Mouse (Mus musculus): ENCODE data around the gene Prr15l. TPM values are rescaled to one million over a fixed set of nuclear protein-coding genes. Genes with fewer than 3 reads are reported as not detected.

Prr15l gene
- polyA plus RNA-seq, 1 experiment from 2014 or later, result 1.8 TPM

DNA sequence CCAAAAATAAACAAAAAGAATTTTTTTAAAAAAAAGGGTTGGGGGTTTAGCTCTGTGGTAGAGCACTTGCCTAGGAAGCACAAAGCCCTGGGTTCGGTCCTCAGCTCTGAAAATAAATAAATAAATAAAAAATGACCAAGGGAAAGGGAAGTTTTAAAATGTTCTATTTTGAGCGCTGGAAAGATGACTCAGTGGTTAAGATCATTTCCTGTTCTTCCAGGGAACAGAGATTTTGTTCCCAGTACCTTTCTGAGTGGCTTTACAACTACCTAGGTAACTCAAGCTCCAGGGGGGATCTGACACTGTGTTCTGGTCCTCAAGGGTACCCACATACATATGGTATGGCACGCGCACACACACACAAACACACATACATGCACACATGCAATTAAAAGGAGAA, 32.0 kb upstream of the Prr15l start:
- ATAC-seq (replicated peaks; ENCODE audit: low FRiP score), result no peak

DNA sequence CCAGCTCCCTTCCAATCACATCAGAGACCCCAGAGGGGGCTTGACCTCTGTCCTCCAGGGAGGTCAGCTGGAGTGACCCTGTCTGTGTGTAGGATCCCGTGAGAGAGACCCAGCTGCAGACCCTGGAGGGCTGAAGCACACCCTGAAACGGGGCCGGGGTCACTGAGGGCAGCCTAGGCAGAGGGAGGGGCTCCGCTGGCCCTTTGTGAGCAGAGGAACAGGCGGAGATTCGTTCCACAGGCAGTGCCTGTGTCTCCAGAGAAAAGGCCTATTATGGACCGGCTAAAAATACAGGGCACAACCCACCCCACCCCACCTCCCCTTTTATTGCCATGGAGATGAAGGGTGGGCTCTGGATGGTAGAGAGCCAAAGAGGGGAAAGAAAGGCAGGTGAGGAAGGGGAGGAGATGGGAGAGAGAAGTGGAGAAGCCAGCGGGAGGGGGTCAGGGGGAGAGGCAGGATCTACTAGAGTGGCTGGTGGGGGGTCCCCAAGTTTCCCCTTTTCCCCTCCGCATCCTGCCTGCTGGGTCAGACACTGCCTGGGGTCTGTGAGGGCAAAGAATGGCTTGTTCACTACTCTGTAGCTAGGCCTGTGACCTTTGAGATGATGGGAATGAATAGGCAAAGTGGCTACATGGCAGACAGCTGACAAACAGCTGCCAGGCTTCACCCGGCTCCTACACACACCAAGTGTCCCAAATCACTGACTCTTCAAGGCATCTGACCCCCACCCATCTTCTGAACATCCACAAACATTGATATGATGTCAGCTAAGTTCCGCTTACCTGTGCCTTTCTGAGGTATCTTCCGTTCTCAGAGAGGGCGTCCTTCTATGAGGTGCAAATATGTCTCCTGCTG, 28.2 kb upstream of the Prr15l start:
- no peaks in the 10 kb centered on the region for H3K36me3 ChIP-seq (ENCODE audit: control insufficient read depth, insufficient read depth, low read length)
- WGBS, result 61% methylated on average over 13 of the region's 13 CpGs
- ATAC-seq (replicated peaks; ENCODE audit: low FRiP score) (no peak), DNase-seq (ENCODE audit: low spot score) (no peak)
- H3K9me3 ChIP-seq (ENCODE audit: control insufficient read depth, low read length), result no peaks in the 10 kb centered on the region
- H3K9ac ChIP-seq (ENCODE audit: low read depth, low read length), result no peak overlapping the region
- H3K4me1 ChIP-seq (replicated peaks; ENCODE audit: control insufficient read depth, insufficient read depth, low read length), result peaks cover 13% of the 10 kb centered on the region
- H3K27me3 ChIP-seq (replicated peaks; ENCODE audit: control insufficient read depth, insufficient read depth, low read length), result no peaks in the 10 kb centered on the region
- H3K4me3 ChIP-seq (ENCODE audit: low read depth, low read length), result no peak overlapping the region
- H3K27ac ChIP-seq (ENCODE audit: low read depth, low read length), result no peak overlapping the region
- H3K4me2 ChIP-seq, result 0 out of 2 replicates have a peak overlapping the region, but pooled peaks have one; percentile 4

More for the DNA sequence above, 32.0 kb upstream of the Prr15l start:
- Histone ChIP-seq H3K4me2 (no peak overlapping the region), H3K9me3 (ENCODE audit: control insufficient read depth, low read length) (no peaks in the 10 kb centered on the region), H3K36me3 (ENCODE audit: control insufficient read depth, insufficient read depth, low read length) (no peaks in the 10 kb centered on the region), H3K9ac (ENCODE audit: low read depth, low read length) (no peak overlapping the region), H3K27ac (ENCODE audit: low read depth, low read length) (no peak overlapping the region), H3K4me1 (replicated peaks; ENCODE audit: control insufficient read depth, insufficient read depth, low read length) (peaks cover 11% of the 10 kb centered on the region), H3K27me3 (replicated peaks; ENCODE audit: control insufficient read depth, insufficient read depth, low read length) (no peaks in the 10 kb centered on the region; the same call in 1 of the 2 replicates), H3K4me3 (ENCODE audit: low read depth, low read length) (no peak overlapping the region)
- WGBS, result 70% methylated on average over 4 of the region's 4 CpGs
- DNase-seq (ENCODE audit: low spot score), result no peak

DNA sequence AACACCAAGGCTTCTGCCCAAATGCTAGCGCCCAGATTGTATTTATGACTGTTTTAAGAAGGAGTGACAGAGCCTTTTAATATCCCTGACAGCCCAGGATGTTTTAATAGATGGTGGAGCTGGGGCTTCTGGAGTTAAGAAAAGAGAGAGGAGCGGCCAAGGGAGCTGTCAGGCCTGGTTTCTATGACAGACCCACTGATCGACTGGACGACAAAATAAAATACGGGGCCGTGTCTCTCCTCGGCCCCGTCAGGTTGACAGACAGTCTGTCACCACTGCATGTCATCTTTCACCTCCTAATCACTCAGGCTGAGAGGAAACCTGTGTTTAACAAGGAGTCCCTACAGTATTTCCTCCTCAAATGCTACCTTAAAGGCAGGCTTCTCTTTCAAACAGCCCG, 26.6 kb upstream of the Prr15l start:
- no peaks in the 10 kb centered on the region for H3K9me3 ChIP-seq (ENCODE audit: control insufficient read depth, low read length)
- no peak overlapping the region for H3K27ac ChIP-seq (ENCODE audit: low read depth, low read length)
- DNase-seq (ENCODE audit: low spot score) (no peak), ATAC-seq (replicated peaks; ENCODE audit: low FRiP score) (no peak)
- no peak overlapping the region for H3K4me2 ChIP-seq
- H3K27me3 ChIP-seq (replicated peaks; ENCODE audit: control insufficient read depth, insufficient read depth, low read length), result no peaks in the 10 kb centered on the region
- 60% methylated on average over 9 of the region's 9 CpGs for WGBS
- H3K4me3 ChIP-seq (ENCODE audit: low read depth, low read length), result no peak overlapping the region
- peaks cover 18% of the 10 kb centered on the region for H3K4me1 ChIP-seq (replicated peaks; ENCODE audit: control insufficient read depth, insufficient read depth, low read length)
- no peak overlapping the region for H3K9ac ChIP-seq (ENCODE audit: low read depth, low read length)
- no peaks in the 10 kb centered on the region for H3K36me3 ChIP-seq (ENCODE audit: control insufficient read depth, insufficient read depth, low read length)

GRCm38 (mm10) chr11:96902639-96903635, 25.0 kb upstream of the Prr15l start:
- WGBS, result 40% methylated on average over 16 of the region's 16 CpGs

GRCm38 (mm10) chr11:96906431-96907161, 21.3 kb upstream of the Prr15l start:
- Histone ChIP-seq H3K4me1 (replicated peaks; ENCODE audit: control insufficient read depth, insufficient read depth, low read length) (peaks cover 37% of the 10 kb centered on the region), H3K4me3 (ENCODE audit: low read depth, low read length) (no peak overlapping the region), H3K9ac (ENCODE audit: low read depth, low read length) (no peak overlapping the region), H3K27ac (ENCODE audit: low read depth, low read length) (peak overlapping the region; percentile 17; the same call in 1 of the 2 replicates), H3K36me3 (ENCODE audit: control insufficient read depth, insufficient read depth, low read length) (peaks cover 8% of the 10 kb centered on the region; the same call in 1 of the 2 replicates), H3K4me2 (peak overlapping the region; percentile 20; the same call in 1 of the 2 replicates), H3K9me3 (ENCODE audit: control insufficient read depth, low read length) (no peaks in the 10 kb centered on the region), H3K27me3 (replicated peaks; ENCODE audit: control insufficient read depth, insufficient read depth, low read length) (no peaks in the 10 kb centered on the region)
- DNase-seq (ENCODE audit: low spot score) (no peak), ATAC-seq (replicated peaks; ENCODE audit: low FRiP score) (no peak; the same call in none of the 2 replicates)
- 24% methylated on average over 15 of the region's 15 CpGs for WGBS

More at GRCm38 (mm10) chr11:96902639-96903635, 25.0 kb upstream of the Prr15l start:
- H3K27ac ChIP-seq (ENCODE audit: low read depth, low read length), result peak overlapping the region; percentile 55; the same call in 1 of the 2 replicates
- no peak overlapping the region for H3K4me2 ChIP-seq
- no peak for DNase-seq (ENCODE audit: low spot score)
- no peaks in the 10 kb centered on the region for H3K9me3 ChIP-seq (ENCODE audit: control insufficient read depth, low read length)
- no peak overlapping the region for H3K9ac ChIP-seq (ENCODE audit: low read depth, low read length)
- no peak for ATAC-seq (replicated peaks; ENCODE audit: low FRiP score)
- no peak overlapping the region for H3K4me3 ChIP-seq (ENCODE audit: low read depth, low read length)
- H3K36me3 ChIP-seq (ENCODE audit: control insufficient read depth, insufficient read depth, low read length), result peaks cover under 1% of the 10 kb centered on the region; the same call in 1 of the 2 replicates
- peaks cover 34% of the 10 kb centered on the region for H3K4me1 ChIP-seq (replicated peaks; ENCODE audit: control insufficient read depth, insufficient read depth, low read length)
- no peaks in the 10 kb centered on the region for H3K27me3 ChIP-seq (replicated peaks; ENCODE audit: control insufficient read depth, insufficient read depth, low read length)

- Histone ChIP-seq H3K36me3 (ENCODE audit: control insufficient read depth, insufficient read depth, low read length) (peaks cover 8% of the 10 kb centered on the region; the same call in 1 of the 2 replicates), H3K27me3 (replicated peaks; ENCODE audit: control insufficient read depth, insufficient read depth, low read length) (no peaks in the 10 kb centered on the region), H3K4me3 (ENCODE audit: low read depth, low read length) (no peak overlapping the region), H3K4me2 (no peak overlapping the region), H3K27ac (ENCODE audit: low read depth, low read length) (no peak overlapping the region; the same call in 1 of the 2 replicates), H3K9ac (ENCODE audit: low read depth, low read length) (no peak overlapping the region), H3K9me3 (ENCODE audit: control insufficient read depth, low read length) (no peaks in the 10 kb centered on the region), H3K4me1 (replicated peaks; ENCODE audit: control insufficient read depth, insufficient read depth, low read length) (peaks cover 30% of the 10 kb centered on the region)
- DNase-seq (ENCODE audit: low spot score), result no peak
- ATAC-seq (replicated peaks; ENCODE audit: low FRiP score), result no peak
- 91% methylated on average over 12 of the region's 12 CpGs for WGBS
Measured at GRCm38 (mm10) chr11:96908594-96908993, 19.3 kb upstream of the Prr15l start.

DNA sequence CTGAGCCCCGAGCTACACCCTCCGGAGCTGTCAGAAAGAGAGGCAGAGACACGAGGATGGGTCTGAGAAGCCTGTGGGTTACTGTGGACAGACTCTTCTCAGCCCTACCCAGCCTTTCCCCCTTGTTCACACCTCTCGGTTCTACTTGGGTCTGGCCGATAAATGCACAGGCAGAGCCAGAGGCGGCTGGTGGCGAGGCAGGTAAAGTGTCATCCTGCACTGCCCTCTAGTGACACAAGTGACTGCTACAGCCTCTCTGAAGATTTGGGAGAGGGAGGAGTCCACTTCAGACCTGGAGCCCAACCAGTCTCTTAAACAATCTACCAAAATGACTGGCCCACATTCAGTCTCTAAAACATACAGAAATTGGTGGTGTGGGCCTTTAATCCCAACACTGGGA, 17.9 kb upstream of the Prr15l start:
- Histone ChIP-seq H3K9ac (ENCODE audit: low read depth, low read length) (no peak overlapping the region), H3K4me1 (replicated peaks; ENCODE audit: control insufficient read depth, insufficient read depth, low read length) (peaks cover 27% of the 10 kb centered on the region), H3K36me3 (ENCODE audit: control insufficient read depth, insufficient read depth, low read length) (peaks cover 8% of the 10 kb centered on the region; the same call in 1 of the 2 replicates), H3K27me3 (replicated peaks; ENCODE audit: control insufficient read depth, insufficient read depth, low read length) (no peaks in the 10 kb centered on the region), H3K4me3 (ENCODE audit: low read depth, low read length) (no peak overlapping the region), H3K9me3 (ENCODE audit: control insufficient read depth, low read length) (no peaks in the 10 kb centered on the region), H3K4me2 (no peak overlapping the region), H3K27ac (ENCODE audit: low read depth, low read length) (no peak overlapping the region)
- 32% methylated on average over 7 of the region's 7 CpGs for WGBS
- ATAC-seq (replicated peaks; ENCODE audit: low FRiP score) (peak; percentile 50; the same call in 1 of the 2 replicates), DNase-seq (ENCODE audit: low spot score) (peak; percentile 71)

DNA sequence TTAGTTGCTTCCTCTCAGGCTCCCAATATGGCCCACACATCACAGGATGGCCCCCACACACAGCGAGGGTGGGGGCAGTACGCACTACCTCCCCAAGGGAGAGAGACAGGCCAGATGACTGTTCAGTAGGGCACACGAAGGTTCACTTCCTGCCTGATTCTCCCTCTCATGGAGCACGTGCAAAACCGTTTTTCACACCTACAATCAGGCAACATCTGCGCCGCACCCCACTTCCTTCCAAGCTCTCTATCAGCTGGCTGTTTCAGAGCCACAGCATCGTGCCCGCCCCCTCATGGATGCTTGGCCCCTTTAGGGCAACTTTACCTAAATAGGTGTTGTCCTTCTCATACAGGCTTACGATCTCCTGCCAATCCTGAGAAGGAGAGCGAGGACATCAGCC, 15.2 kb upstream of the Prr15l start:
- Histone ChIP-seq H3K4me2 (no peak overlapping the region), H3K4me3 (ENCODE audit: low read depth, low read length) (no peak overlapping the region), H3K27me3 (replicated peaks; ENCODE audit: control insufficient read depth, insufficient read depth, low read length) (no peaks in the 10 kb centered on the region), H3K4me1 (replicated peaks; ENCODE audit: control insufficient read depth, insufficient read depth, low read length) (peaks cover 19% of the 10 kb centered on the region), H3K9ac (ENCODE audit: low read depth, low read length) (no peak overlapping the region), H3K9me3 (ENCODE audit: control insufficient read depth, low read length) (no peaks in the 10 kb centered on the region), H3K27ac (ENCODE audit: low read depth, low read length) (no peak overlapping the region), H3K36me3 (ENCODE audit: control insufficient read depth, insufficient read depth, low read length) (peaks cover 8% of the 10 kb centered on the region; the same call in 1 of the 2 replicates)
- no peak for DNase-seq (ENCODE audit: low spot score)
- 76% methylated on average over 11 of the region's 11 CpGs for WGBS
- no peak for ATAC-seq (replicated peaks; ENCODE audit: low FRiP score)

All from liver, embryonic 11.5 days (tissue).